Mouse (Mus musculus) intestine, embryonic 16.5 days (tissue): ENCODE results near the gene Rplp2. TPM values are rescaled to one million over a fixed set of nuclear protein-coding genes. Genes with fewer than 3 reads are reported as not detected.

Experiments used
- ATAC-seq: fragments of 200-750 bp; cut with Nextera tagmentation; 2 replicates; pipeline ENCODE4 v1.8.0; 2017; ENCODE audit warnings: moderate TSS enrichment, moderate library complexity
- H3K27ac ChIP-seq: fragments of 300-500 bp; sonication (generic); 2 replicates; pipeline ENCODE4 v1.5.1; 2014; ENCODE audit warnings: mild to moderate bottlenecking, low read length
- H3K27me3 ChIP-seq: fragments of 300-500 bp; sonication (generic); replicated peaks from 2 replicates; pipeline ENCODE4 v1.6.1; 2014; ENCODE audit warnings: low read length, control low read depth, mixed read lengths; ENCODE audit not compliant: control insufficient read depth, insufficient read depth
- H3K36me3 ChIP-seq: fragments of 300-500 bp; sonication (generic); 2 replicates; pipeline ENCODE4 v1.6.1; 2014; ENCODE audit warnings: low read length, control low read depth; ENCODE audit not compliant: control insufficient read depth, insufficient read depth
- H3K4me1 ChIP-seq: fragments of 300-500 bp; sonication (generic); 2 replicates; pipeline ENCODE4 v1.6.1; 2014; ENCODE audit warnings: low read length, control low read depth, mixed read lengths; ENCODE audit not compliant: control insufficient read depth, insufficient read depth
- H3K4me2 ChIP-seq: fragments of 300-500 bp; sonication (generic); 2 replicates; pipeline ENCODE4 v1.6.1; 2014; ENCODE audit warnings: low read depth, low read length, control low read depth
- H3K4me3 ChIP-seq: fragments of 300-500 bp; sonication (generic); 2 replicates; pipeline ENCODE4 v1.5.1; 2014; ENCODE audit warnings: mild to moderate bottlenecking, low read length
- H3K9ac ChIP-seq: fragments of 300-500 bp; sonication (generic); 2 replicates; pipeline ENCODE4 v1.6.1; 2014; ENCODE audit warnings: low read depth, low read length
- H3K9me3 ChIP-seq: fragments of 300-500 bp; sonication (generic); 2 replicates; pipeline ENCODE4 v1.6.1; 2016; ENCODE audit warnings: low read length, control low read depth; ENCODE audit not compliant: control insufficient read depth
- WGBS: fragments of 180-500 bp; shearing (Covaris S2); extraction: QIAGEN DNeasy Blood & Tissue Kit; methylation state at CpG from one replicate; pipeline ENCODE4 v1.1.7; 2014; 5-methylcytosine and 5-hydroxymethylcytosine counted together
- polyA plus RNA-seq: library from polyadenylated mRNA; unstranded; fragments of >200 nt; fragmentation: Nextera tagmentation; extraction: Ambion mirVana; gene quantifications from 2 replicates; pipeline ENCODE4 v1.2.1, GENCODE M21; 2015

Gene Rplp2
- polyA plus RNA-seq, 1 experiment from 2014 or later: 1,258 TPM

- no peak for ATAC-seq
- Histone ChIP-seq H3K4me3 (no peak overlapping the region), H3K4me1 (peaks cover 31% of the 10 kb centered on the region), H3K4me2 (peak overlapping the region; percentile 94), H3K36me3 (peaks cover 18% of the 10 kb centered on the region), H3K9me3 (no peaks in the 10 kb centered on the region), H3K27me3 (no peaks in the 10 kb centered on the region), H3K9ac (peak overlapping the region; percentile 85; the same call in 1 of the 2 replicates), H3K27ac (peak overlapping the region; percentile 48)
- WGBS: 73% methylated on average over 9 of the region's 9 CpGs
Observed at GRCm38 (mm10) chr7:141435856-141436522, 11.2 kb upstream of the Rplp2 start.

DNA sequence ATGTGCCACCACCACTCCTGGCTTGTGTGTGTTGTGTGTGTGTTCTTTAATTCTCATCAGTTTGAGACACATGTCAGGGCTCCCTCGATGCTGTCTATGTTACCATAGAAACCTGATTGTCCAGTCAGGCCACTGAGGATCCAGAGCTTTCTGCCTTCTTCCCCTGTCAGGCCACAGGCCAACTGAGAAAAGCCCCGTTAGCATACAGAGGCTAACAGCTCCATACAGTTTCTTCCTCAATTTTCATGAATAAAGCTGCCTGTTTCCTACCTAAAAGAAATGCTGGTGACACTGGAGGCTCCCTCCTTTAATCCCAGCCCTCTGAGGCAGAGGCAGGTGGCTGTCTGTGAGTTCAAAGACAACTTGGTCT is 10.7 kb upstream of the Rplp2 start:
- H3K4me1 ChIP-seq: peaks cover 31% of the 10 kb centered on the region
- H3K36me3 ChIP-seq: peaks cover 15% of the 10 kb centered on the region
- H3K27ac ChIP-seq: peak overlapping the region; percentile 43
- H3K4me3 ChIP-seq: peak overlapping the region; percentile 75
- peak overlapping the region; percentile 94 for H3K4me2 ChIP-seq
- peak overlapping the region; percentile 85 for H3K9ac ChIP-seq
- 48% methylated on average over 2 of the region's 2 CpGs for WGBS
- ATAC-seq: no peak
- H3K9me3 ChIP-seq: no peaks in the 10 kb centered on the region
- no peaks in the 10 kb centered on the region for H3K27me3 ChIP-seq

DNA sequence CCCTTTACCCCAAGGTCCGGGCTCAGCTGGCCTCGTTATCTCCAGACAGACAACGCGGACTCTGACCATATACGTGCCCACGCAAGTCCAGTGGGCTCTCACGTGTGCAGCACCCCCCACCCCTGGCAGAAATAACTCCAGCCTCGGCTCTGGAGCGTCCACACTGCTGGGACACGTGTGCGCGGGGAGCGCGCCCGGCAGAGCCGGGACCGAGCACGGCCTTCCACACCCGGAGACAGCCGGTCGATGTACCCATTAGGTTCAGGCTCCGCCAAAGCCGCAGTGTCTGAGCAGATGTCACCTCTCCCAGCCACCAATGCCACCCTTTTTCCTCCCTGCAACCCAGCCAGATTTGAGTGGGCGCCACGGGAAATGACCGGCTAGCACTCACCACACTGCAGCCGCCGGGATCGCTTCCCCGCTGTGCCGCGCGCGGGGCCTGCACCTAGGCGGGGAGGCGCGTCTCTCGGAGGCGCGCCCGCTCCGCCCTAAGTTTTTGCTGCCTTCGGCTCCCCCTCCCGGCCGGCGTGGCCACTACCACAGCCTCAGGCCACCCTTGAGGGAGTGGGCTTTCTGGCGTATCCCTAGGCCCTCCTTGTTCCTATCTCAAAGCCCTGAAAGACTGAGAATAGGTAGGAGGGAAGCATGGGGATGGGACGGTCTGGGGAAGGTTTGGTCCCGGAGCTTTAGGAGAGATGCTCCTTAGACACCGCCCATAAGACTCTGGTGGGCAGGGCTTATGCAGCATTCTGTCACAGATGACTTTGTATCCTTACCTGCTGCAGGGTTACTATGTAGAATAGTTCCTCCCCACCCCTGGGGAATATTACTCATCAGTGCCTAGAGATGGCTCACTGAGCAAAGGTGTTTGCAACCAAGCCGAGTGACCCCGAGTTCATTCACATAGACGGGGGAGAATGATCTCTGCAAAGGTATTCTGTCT is 9.7 kb upstream of the Rplp2 start, which contains the start of gene Slc25a22:
Gene Slc25a22, minus strand, starts transcription at position 715 of the 943 bp plus-strand sequence.
- peak within 1 kb of the TSS; percentile 94 for H3K4me2 ChIP-seq
- ATAC-seq: peak; percentile 82

DNA sequence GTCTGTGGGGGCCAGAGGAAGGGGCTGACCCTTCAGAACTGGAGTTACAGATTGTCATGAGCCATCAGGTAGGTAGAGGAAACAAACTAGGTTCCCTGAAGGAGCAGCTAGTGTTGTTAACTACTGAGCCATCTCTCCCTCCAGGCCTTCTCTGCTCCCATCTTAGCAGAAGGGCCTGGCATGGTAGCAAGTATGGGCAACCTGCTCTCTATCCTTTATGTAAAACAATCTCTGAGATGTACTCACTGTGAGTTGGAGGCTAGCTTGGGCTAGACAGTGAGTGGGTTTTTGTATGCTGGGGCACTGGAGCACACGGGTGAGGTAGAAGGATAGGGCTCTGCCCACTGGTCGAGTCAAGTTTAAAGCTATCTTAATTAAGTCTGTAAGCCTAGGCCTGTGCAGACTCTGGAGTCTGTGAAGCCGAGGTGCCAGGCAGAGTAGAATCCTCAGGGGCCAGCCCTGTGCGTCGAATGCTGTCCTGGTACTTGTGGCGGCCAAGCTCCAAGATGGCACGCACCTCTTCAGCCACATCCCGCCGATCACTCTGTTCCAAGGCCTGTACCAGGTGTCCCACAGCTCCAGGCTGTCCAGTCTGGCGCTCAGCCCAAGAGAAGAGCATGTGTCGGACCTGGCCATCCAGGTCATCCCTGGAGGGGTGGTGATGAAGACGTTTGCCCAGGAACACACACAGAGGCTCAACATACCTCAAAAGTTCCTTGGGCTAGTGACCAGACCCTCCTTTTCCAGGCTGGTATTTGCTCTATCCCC is 8.8 kb upstream of the Rplp2 start:
- 90% methylated on average over 12 of the region's 12 CpGs for WGBS
- Histone ChIP-seq H3K4me2 (no peak overlapping the region), H3K27ac (no peak overlapping the region), H3K4me1 (peaks cover 44% of the 10 kb centered on the region), H3K4me3 (no peak overlapping the region), H3K27me3 (no peaks in the 10 kb centered on the region), H3K9me3 (no peaks in the 10 kb centered on the region), H3K9ac (no peak overlapping the region; the same call in 1 of the 2 replicates), H3K36me3 (peaks cover 9% of the 10 kb centered on the region)
- no peak for ATAC-seq

More for the DNA sequence above, 9.7 kb upstream of the Rplp2 start, which contains the start of gene Slc25a22:
- peak within 1 kb of the TSS; percentile 85 for H3K9ac ChIP-seq
- 6% methylated on average over 50 of the region's 53 CpGs for WGBS
- H3K4me3 ChIP-seq: peak within 1 kb of the TSS; percentile 75
- peaks cover 10% of the 10 kb centered on the region for H3K36me3 ChIP-seq
- H3K4me1 ChIP-seq: peaks cover 35% of the 10 kb centered on the region
- no peaks in the 10 kb centered on the region for H3K9me3 ChIP-seq
- peak within 1 kb of the TSS; percentile 43 for H3K27ac ChIP-seq
- no peaks in the 10 kb centered on the region for H3K27me3 ChIP-seq

DNA sequence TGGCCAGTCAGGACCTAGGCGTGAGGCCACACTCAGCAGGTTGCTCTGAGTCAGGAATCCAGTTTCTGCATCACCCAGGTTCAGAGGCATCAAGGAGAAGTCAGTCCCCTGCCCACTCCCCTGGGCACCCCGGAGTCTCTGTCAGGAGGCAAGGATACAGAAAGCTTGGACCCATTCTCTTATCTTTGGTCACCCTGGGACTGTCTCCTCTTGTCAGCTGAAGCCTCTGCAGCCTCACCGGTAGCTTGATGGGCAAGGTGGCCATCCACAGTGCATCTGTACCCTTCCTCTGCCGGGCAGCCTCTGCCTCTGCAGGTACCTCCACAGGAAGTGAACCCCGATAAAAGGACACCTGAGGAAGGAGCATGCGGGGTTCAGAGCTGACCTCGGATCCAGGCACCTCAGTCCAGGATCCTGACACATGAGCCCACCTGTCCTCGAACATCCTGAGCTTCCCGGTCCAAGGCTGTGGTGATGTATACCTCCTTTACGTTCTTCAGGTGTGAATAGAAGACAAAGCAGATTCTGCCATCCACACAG is 8.0 kb upstream of the Rplp2 start:
- Histone ChIP-seq H3K27me3 (no peaks in the 10 kb centered on the region), H3K36me3 (peaks cover 5% of the 10 kb centered on the region; the same call in 1 of the 2 replicates), H3K4me2 (no peak overlapping the region), H3K9ac (no peak overlapping the region), H3K9me3 (no peaks in the 10 kb centered on the region), H3K27ac (no peak overlapping the region), H3K4me3 (no peak overlapping the region), H3K4me1 (peaks cover 42% of the 10 kb centered on the region)
- no peak for ATAC-seq
- 95% methylated on average over 10 of the region's 10 CpGs for whole genome bisulfite sequencing

GRCm38 (mm10) chr7:141439811-141440210 is 7.4 kb upstream of the Rplp2 start:
- no peak for ATAC-seq
- Histone ChIP-seq H3K36me3 (peaks cover 5% of the 10 kb centered on the region; the same call in 1 of the 2 replicates), H3K4me3 (no peak overlapping the region), H3K9ac (no peak overlapping the region), H3K4me1 (peaks cover 37% of the 10 kb centered on the region), H3K27ac (no peak overlapping the region), H3K4me2 (no peak overlapping the region), H3K9me3 (no peaks in the 10 kb centered on the region), H3K27me3 (no peaks in the 10 kb centered on the region)
- 95% methylated on average over 11 of the region's 11 CpGs for WGBS

DNA sequence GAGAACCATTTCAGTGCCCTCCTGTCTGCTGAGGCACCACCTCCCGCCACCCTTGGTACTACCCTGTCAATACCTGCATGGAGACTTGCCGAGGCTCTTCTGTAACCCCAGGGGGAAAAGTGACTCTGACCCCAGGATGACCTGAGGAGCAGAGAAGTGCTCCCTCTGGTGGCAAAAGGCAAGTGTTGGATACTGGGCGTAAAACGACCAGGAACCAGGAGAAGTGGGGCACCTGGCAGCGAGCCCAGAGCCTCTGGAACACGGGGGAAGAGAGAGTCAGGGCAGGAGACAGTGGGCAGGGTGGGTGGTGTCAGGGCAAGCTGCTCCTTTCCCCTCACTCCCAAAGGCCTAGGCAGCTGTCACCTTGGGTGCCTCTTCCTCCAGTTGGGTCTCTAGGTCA is 6.6 kb upstream of the Rplp2 start:
- Histone ChIP-seq H3K36me3 (peaks cover 5% of the 10 kb centered on the region; the same call in 1 of the 2 replicates), H3K4me1 (peaks cover 30% of the 10 kb centered on the region), H3K9ac (no peak overlapping the region), H3K27me3 (no peaks in the 10 kb centered on the region), H3K27ac (no peak overlapping the region), H3K4me2 (no peak overlapping the region), H3K4me3 (no peak overlapping the region), H3K9me3 (no peaks in the 10 kb centered on the region)
- ATAC-seq: no peak
- WGBS: 23% methylated on average over 6 of the region's 6 CpGs

DNA sequence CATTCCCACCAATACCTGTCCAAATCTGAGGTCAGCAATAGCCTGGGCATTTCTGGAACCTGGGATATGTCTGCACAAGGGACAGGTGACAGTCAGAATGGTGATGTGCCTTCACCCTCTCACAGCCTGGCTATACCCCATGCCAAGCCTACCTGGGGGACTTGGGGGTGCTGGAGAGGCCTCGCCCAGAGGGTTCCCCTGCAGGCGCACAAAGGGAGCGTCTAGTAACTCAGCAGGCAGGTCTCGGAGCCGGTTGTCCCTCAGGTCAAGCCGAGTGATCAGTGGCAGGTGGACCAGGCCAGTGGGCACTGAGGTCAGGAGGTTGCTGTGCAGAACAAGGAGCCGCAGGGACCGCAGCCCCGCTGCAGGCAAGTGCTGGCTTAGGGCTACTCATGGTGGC is 5.7 kb upstream of the Rplp2 start:
- Histone ChIP-seq H3K4me2 (no peak overlapping the region), H3K9ac (peak overlapping the region; percentile 71; the same call in 1 of the 2 replicates), H3K9me3 (no peaks in the 10 kb centered on the region), H3K36me3 (peaks cover 5% of the 10 kb centered on the region; the same call in 1 of the 2 replicates), H3K27me3 (no peaks in the 10 kb centered on the region), H3K27ac (no peak overlapping the region), H3K4me1 (peaks cover 23% of the 10 kb centered on the region), H3K4me3 (no peak overlapping the region)
- ATAC-seq: no peak
- WGBS: 88% methylated on average over 9 of the region's 9 CpGs
